Mouse (Mus musculus): ENCODE data around the gene Herpud1. TPM values are rescaled to one million over a fixed set of nuclear protein-coding genes. Genes with fewer than 3 reads are reported as not detected.
A peak's percentile ranks its signal among the peaks of the same experiment; 100 is the strongest.

Gene Herpud1
- polyA plus RNA-seq, 1 experiment from 2014 or later = 57.3 TPM

GRCm38 (mm10) chr8:94361774-94362431, 24.3 kb upstream of the Herpud1 start:
- no peaks in the 10 kb centered on the region for H3K4me1 ChIP-seq (replicated peaks)
- WGBS = 88% methylated on average over 6 of the region's 6 CpGs
- H3K27ac ChIP-seq = no peak overlapping the region
- DNase-seq (ENCODE audit: low spot score) = no peak
- H3K27me3 ChIP-seq (ENCODE audit: insufficient read depth, poor library complexity, severe bottlenecking) = no peaks in the 10 kb centered on the region
- H3K9me3 ChIP-seq = no peaks in the 10 kb centered on the region
- H3K4me3 ChIP-seq = no peak overlapping the region
- no peaks in the 10 kb centered on the region for H3K36me3 ChIP-seq

DNA sequence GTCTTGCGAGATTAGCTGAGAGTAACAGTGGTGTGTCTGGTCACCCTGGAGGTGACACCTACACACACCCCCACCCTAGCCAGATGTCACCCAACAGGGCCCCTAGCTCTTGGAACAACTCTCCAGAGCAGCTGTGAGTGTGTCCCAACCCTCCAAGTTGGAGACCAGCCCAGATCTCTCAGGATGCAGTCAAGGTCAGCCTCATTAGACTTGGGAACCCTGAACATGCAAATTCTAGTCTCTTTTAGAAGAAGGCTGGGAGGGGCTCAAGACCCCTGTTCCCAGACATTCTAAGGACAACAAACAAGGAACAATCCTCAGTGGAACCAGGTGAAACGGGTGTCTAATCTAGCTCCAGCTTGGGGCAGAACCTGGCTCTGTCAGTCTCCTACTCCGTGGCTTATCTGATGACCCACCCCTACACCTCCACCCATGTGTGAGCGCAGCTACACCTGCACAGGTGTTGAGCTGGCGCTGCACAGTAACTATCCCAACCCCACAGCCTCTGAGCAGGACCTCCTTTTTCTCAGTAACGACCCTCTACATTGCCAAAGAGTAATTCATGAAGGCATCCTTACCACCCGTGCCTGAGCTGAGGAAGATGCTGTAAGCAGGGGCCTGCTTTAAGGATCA, 23.5 kb upstream of the Herpud1 start:
- H3K27ac ChIP-seq = no peak overlapping the region
- H3K4me1 ChIP-seq (replicated peaks) = no peaks in the 10 kb centered on the region
- no peaks in the 10 kb centered on the region for H3K27me3 ChIP-seq (ENCODE audit: insufficient read depth, poor library complexity, severe bottlenecking)
- H3K4me3 ChIP-seq = no peak overlapping the region
- DNase-seq (ENCODE audit: low spot score) = no peak
- H3K9me3 ChIP-seq = no peaks in the 10 kb centered on the region
- H3K36me3 ChIP-seq = no peaks in the 10 kb centered on the region
- 85% methylated on average over 7 of the region's 7 CpGs for WGBS

DNA sequence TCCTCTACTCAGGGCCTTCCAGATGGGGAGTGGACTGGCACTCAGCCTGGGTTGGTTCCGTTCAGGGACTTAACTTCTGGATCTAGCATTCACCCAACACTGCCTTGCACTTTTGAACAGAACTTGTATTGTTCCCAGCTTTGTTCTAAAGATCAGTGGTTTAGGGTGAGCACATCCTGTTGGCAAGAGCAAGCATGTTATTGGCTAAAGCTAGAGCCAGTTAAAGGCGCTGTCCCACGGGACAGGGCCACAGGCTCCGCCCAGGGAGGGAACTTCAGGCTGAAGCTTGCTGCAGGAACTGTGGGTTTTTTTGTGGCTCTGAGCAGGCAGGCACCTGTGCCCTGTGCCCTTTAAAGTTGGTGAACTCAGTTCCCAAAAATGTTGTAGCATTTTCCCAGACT, 22.9 kb upstream of the Herpud1 start:
- H3K9me3 ChIP-seq = no peaks in the 10 kb centered on the region
- H3K4me1 ChIP-seq (replicated peaks) = no peaks in the 10 kb centered on the region
- H3K27ac ChIP-seq = no peak overlapping the region
- 53% methylated on average over 4 of the region's 4 CpGs for WGBS
- no peaks in the 10 kb centered on the region for H3K27me3 ChIP-seq (ENCODE audit: insufficient read depth, poor library complexity, severe bottlenecking)
- no peak overlapping the region for H3K4me3 ChIP-seq
- peak; percentile 8 for DNase-seq (ENCODE audit: low spot score)
- no peaks in the 10 kb centered on the region for H3K36me3 ChIP-seq

- H3K27me3 ChIP-seq (ENCODE audit: insufficient read depth, poor library complexity, severe bottlenecking) = no peaks in the 10 kb centered on the region
- H3K4me3 ChIP-seq = no peak overlapping the region
- 81% methylated on average over 2 of the region's 2 CpGs for WGBS
- H3K27ac ChIP-seq = no peak overlapping the region
- H3K4me1 ChIP-seq (replicated peaks) = no peaks in the 10 kb centered on the region
- no peaks in the 10 kb centered on the region for H3K9me3 ChIP-seq
- H3K36me3 ChIP-seq = no peaks in the 10 kb centered on the region
- DNase-seq (ENCODE audit: low spot score) = no peak
Observed at GRCm38 (mm10) chr8:94363906-94364305, 22.3 kb upstream of the Herpud1 start.

DNA sequence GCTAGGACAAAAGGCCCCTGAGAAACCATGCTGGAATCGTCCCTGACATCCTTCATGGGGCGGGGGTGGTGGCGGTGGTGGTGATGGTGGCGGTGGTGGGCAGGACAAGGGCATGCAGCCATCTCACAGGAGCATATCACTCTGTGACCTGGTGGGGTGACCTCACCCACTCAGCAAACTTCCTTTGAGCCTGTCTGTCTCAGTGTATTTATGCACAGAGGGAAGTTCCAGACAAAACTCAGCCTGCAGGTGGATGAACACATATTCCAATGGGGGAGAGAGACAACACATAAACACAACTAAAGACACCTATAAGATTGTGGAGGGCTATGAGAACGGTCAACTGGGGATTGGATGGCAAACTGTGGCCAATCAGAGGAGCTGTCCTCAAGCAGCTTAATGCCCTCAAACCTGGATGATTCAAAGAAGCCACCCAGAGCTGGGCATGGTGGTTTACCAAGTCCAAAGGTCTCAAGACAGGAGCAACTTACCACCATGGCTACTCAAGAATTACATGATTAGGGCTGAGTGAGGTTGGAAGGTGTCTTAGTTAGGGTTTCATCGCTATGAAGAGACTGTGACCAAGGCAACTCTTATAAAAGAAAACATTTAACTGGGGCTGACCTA, 21.4 kb upstream of the Herpud1 start:
- Histone ChIP-seq H3K9me3 (no peaks in the 10 kb centered on the region), H3K4me1 (replicated peaks) (no peaks in the 10 kb centered on the region), H3K27ac (no peak overlapping the region), H3K36me3 (no peaks in the 10 kb centered on the region), H3K27me3 (ENCODE audit: insufficient read depth, poor library complexity, severe bottlenecking) (no peaks in the 10 kb centered on the region), H3K4me3 (no peak overlapping the region)
- no peak for DNase-seq (ENCODE audit: low spot score)
- WGBS = 92% methylated on average over 6 of the region's 6 CpGs

- Histone ChIP-seq H3K27me3 (ENCODE audit: insufficient read depth, poor library complexity, severe bottlenecking) (no peaks in the 10 kb centered on the region), H3K4me1 (replicated peaks) (no peaks in the 10 kb centered on the region), H3K36me3 (no peaks in the 10 kb centered on the region), H3K9me3 (no peaks in the 10 kb centered on the region), H3K27ac (no peak overlapping the region), H3K4me3 (no peak overlapping the region)
- WGBS = 88% methylated on average over 9 of the region's 9 CpGs
- DNase-seq (ENCODE audit: low spot score) = no peak
Observed at GRCm38 (mm10) chr8:94365410-94365981, 20.7 kb upstream of the Herpud1 start.

- no peak for DNase-seq (ENCODE audit: low spot score)
- H3K9me3 ChIP-seq = no peaks in the 10 kb centered on the region
- H3K27me3 ChIP-seq (ENCODE audit: insufficient read depth, poor library complexity, severe bottlenecking) = no peaks in the 10 kb centered on the region
- no peak overlapping the region for H3K4me3 ChIP-seq
- no peak overlapping the region for H3K27ac ChIP-seq
- no peaks in the 10 kb centered on the region for H3K4me1 ChIP-seq (replicated peaks)
- no peaks in the 10 kb centered on the region for H3K36me3 ChIP-seq
- WGBS = 79% methylated on average over 5 of the region's 5 CpGs
Observed at GRCm38 (mm10) chr8:94370839-94371238, 15.4 kb upstream of the Herpud1 start.

GRCm38 (mm10) chr8:94372955-94373599, 13.2 kb upstream of the Herpud1 start:
- no peaks in the 10 kb centered on the region for H3K9me3 ChIP-seq
- H3K4me1 ChIP-seq (replicated peaks) = no peaks in the 10 kb centered on the region
- H3K27ac ChIP-seq = no peak overlapping the region
- WGBS = 87% methylated on average over 6 of the region's 6 CpGs
- no peak overlapping the region for H3K4me3 ChIP-seq
- H3K36me3 ChIP-seq = no peaks in the 10 kb centered on the region
- DNase-seq (ENCODE audit: low spot score) = no peak
- no peaks in the 10 kb centered on the region for H3K27me3 ChIP-seq (ENCODE audit: insufficient read depth, poor library complexity, severe bottlenecking)

GRCm38 (mm10) chr8:94375551-94375991, 10.7 kb upstream of the Herpud1 start:
- no peak for DNase-seq (ENCODE audit: low spot score)
- 69% methylated on average over 3 of the region's 3 CpGs for WGBS
- Histone ChIP-seq H3K4me1 (replicated peaks) (no peaks in the 10 kb centered on the region), H3K36me3 (no peaks in the 10 kb centered on the region), H3K9me3 (no peaks in the 10 kb centered on the region), H3K4me3 (no peak overlapping the region), H3K27me3 (ENCODE audit: insufficient read depth, poor library complexity, severe bottlenecking) (no peaks in the 10 kb centered on the region), H3K27ac (no peak overlapping the region)

- WGBS = 73% methylated on average over 3 of the region's 3 CpGs
- no peaks in the 10 kb centered on the region for H3K27me3 ChIP-seq (ENCODE audit: insufficient read depth, poor library complexity, severe bottlenecking)
- H3K27ac ChIP-seq = no peak overlapping the region
- H3K9me3 ChIP-seq = no peaks in the 10 kb centered on the region
- H3K4me1 ChIP-seq (replicated peaks) = no peaks in the 10 kb centered on the region
- DNase-seq (ENCODE audit: low spot score) = no peak
- no peak overlapping the region for H3K4me3 ChIP-seq
- no peaks in the 10 kb centered on the region for H3K36me3 ChIP-seq
Observed at GRCm38 (mm10) chr8:94376176-94376575, 10.1 kb upstream of the Herpud1 start.

DNA sequence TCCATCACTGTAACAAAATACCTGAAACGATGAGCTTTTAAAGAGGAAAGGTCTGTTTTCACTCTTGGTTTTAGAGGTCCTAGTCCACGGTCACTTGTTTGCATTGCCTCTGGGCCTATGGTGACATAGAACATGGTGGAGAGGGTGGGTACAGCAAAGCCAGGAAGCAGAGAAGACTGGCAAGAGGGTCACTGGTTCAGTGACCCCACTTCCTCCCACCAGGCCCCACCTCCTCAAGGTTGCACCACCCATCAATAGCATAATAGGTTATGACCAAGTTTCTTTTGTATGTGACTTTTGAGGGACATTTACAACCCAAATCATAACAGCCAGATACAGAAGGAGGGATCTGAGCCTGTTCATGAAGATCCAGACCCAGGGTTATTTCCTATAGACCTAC, 9.7 kb upstream of the Herpud1 start:
- WGBS = 92% methylated on average over 2 of the region's 2 CpGs

GRCm38 (mm10) chr8:94377031-94377430, 9.2 kb upstream of the Herpud1 start:
- no peak for DNase-seq (ENCODE audit: low spot score)
- Histone ChIP-seq H3K4me1 (replicated peaks) (no peaks in the 10 kb centered on the region), H3K9me3 (no peaks in the 10 kb centered on the region), H3K27me3 (ENCODE audit: insufficient read depth, poor library complexity, severe bottlenecking) (no peaks in the 10 kb centered on the region), H3K36me3 (no peaks in the 10 kb centered on the region), H3K27ac (no peak overlapping the region), H3K4me3 (no peak overlapping the region)
- WGBS = 88% methylated on average over 4 of the region's 4 CpGs

More for the DNA sequence above, 9.7 kb upstream of the Herpud1 start:
- Histone ChIP-seq H3K9me3 (no peaks in the 10 kb centered on the region), H3K27ac (no peak overlapping the region), H3K4me1 (replicated peaks) (no peaks in the 10 kb centered on the region), H3K4me3 (no peak overlapping the region), H3K36me3 (no peaks in the 10 kb centered on the region), H3K27me3 (ENCODE audit: insufficient read depth, poor library complexity, severe bottlenecking) (no peaks in the 10 kb centered on the region)
- no peak for DNase-seq (ENCODE audit: low spot score)
